Mouse (Mus musculus) heart, embryonic 15.5 days (tissue): ENCODE measurements around the gene Atg101. TPM values are rescaled to one million over a fixed set of nuclear protein-coding genes. Genes with fewer than 3 reads are reported as not detected.

ENCODE experiments used
- polyA plus RNA-seq: library from polyadenylated mRNA; unstranded; fragments of >200 nt; fragmentation: Nextera tagmentation; extraction: Ambion mirVana; gene quantifications from 2 replicates; pipeline ENCODE4 v1.2.1, GENCODE M21; 2015

Gene Atg101
- polyA plus RNA-seq, 1 experiment from 2014 or later: 52.0 TPM

Other genes starting within 250 kb of the Atg101 start
- gene Gm47841, start 236.9 kb upstream of the Atg101 start, polyA plus RNA-seq: not detected in 2 replicates
- 0.03 and 0.10 TPM in 2 replicates for gene Fignl2, start 205.7 kb upstream of the Atg101 start, polyA plus RNA-seq
- not detected in 2 replicates for gene Ankrd33, start 168.5 kb upstream of the Atg101 start, polyA plus RNA-seq
- 13.1 and 17.1 TPM in 2 replicates for gene Acvrl1, start 155.8 kb upstream of the Atg101 start, polyA plus RNA-seq
- gene Acvr1b, start 110.2 kb upstream of the Atg101 start, polyA plus RNA-seq: 5.8 and 6.9 TPM in 2 replicates
- gene Grasp, start 60.1 kb upstream of the Atg101 start, polyA plus RNA-seq: 3.3 and 5.0 TPM in 2 replicates
- 10.6 and 12.5 TPM in 2 replicates for gene Nr4a1, start 30.0 kb upstream of the Atg101 start, polyA plus RNA-seq
- gene 6030408B16Rik, start 8.9 kb downstream of the Atg101 start, polyA plus RNA-seq: 3.1 and 4.8 TPM in 2 replicates
- 7.4 and 8.1 TPM in 2 replicates for gene Krt80, start 85.9 kb downstream of the Atg101 start, polyA plus RNA-seq
- 17.4 and 28.2 TPM in 2 replicates for gene Krt7, start 126.8 kb downstream of the Atg101 start, polyA plus RNA-seq
- 0.15 TPM in 1 of 2 replicates, not detected in the other for gene Krt87, start 154.5 kb downstream of the Atg101 start, polyA plus RNA-seq
- not detected in 2 replicates for gene Krt88, start 163.5 kb downstream of the Atg101 start, polyA plus RNA-seq
- gene Krt81, start 179.5 kb downstream of the Atg101 start, polyA plus RNA-seq: not detected in 2 replicates
- gene Krt86, start 189.2 kb downstream of the Atg101 start, polyA plus RNA-seq: not detected in 2 replicates
- not detected in 2 replicates for gene Krt83, start 207.2 kb downstream of the Atg101 start, polyA plus RNA-seq
- gene Gm49425, start 233.0 kb downstream of the Atg101 start, polyA plus RNA-seq: not detected in 2 replicates
- not detected in 2 replicates for gene Krt84, start 248.5 kb downstream of the Atg101 start, polyA plus RNA-seq